Mouse (Mus musculus) small intestine, adult 2 months (tissue): ENCODE data around the gene Rrh.

Experiments
- CTCF ChIP-seq: fragments of 200-500 bp; IDR thresholded peaks from 2 replicates; pipeline ENCODE4 v1.5.1; 2012; ENCODE audit warnings: low read depth, mild to moderate bottlenecking, control low read depth, inconsistent platforms, low read length, moderate library complexity, mixed read lengths; ENCODE audit not compliant: insufficient replicate concordance, insufficient read length; ENCODE audit errors: extremely low read depth
- POLR2A ChIP-seq: fragments of 200-500 bp; IDR thresholded peaks from 2 replicates; pipeline ENCODE4 v1.6.1; 2012; ENCODE audit warnings: low read depth, mild to moderate bottlenecking, control low read depth, inconsistent platforms, low read length, moderate library complexity

GRCm38 (mm10) chr3:129754650-129755604 lies 67.5 kb downstream of the Rrh start, which contains the start of gene Egf:
- TF ChIP-seq POLR2A: no peak
- no peak for TF ChIP-seq CTCF
